Mouse (Mus musculus): ENCODE results near the gene Sema7a.

Gene Sema7a

GRCm38 (mm10) chr9:57985304-57985703 lies 45.4 kb downstream of the Sema7a start:
- DNase-seq = no peak

- DNase-seq = no peak
These were observed 46.4 kb downstream of the Sema7a start for GRCm38 (mm10) chr9:57986293-57986692.

- no peak for DNase-seq
These were observed 48.2 kb downstream of the Sema7a start for GRCm38 (mm10) chr9:57988098-57988497.

- no peak for DNase-seq
These were observed 49.4 kb downstream of the Sema7a start for GRCm38 (mm10) chr9:57989309-57989708.

GRCm38 (mm10) chr9:57990438-57991110 lies 50.7 kb downstream of the Sema7a start:
- DNase-seq = peak; percentile 54

- DNase-seq = no peak
These were observed 52.1 kb downstream of the Sema7a start for GRCm38 (mm10) chr9:57992060-57992459.

DNA sequence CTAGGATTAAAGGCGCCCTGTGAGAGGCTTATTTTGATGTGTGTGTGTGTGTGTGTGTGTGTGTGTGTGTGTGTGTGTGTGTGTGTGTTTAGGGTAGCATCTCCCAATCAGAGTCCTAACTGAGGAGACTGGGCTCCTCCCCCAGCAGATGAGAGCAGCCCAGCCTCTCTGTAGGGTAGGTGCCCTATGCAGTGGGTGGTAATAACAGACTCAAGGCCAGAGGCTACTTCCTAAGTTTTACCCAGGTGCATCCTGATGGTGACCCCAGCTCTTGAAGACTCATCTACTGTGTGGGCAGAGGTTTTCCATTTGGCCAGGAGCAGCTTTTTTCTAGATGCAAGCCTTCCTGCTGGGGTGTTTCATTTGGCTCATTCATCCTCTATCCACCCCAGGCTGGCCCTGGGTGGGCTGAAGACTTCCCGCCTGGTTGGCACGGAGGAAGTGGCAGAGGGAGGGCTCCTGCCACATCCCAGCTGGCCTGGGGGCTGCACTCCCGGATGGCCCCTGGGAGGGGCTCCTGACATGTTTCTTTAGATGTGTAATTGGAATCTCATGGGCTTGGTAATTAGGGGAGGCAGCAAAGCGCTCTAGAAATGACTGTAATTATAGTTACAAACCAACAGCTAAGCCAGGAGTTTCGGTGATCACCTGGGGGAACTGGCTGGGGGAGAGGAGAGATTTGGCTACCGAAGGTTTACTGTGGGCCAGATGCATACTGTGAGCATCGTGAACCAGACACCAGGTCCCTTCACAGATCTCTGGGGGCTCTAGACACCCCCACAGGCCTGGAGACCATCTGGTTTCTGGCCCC lies 53.1 kb downstream of the Sema7a start:
- DNase-seq = no peak

- DNase-seq = peak; percentile 57
These were observed 55.4 kb downstream of the Sema7a start for GRCm38 (mm10) chr9:57995282-57995681.

DNA sequence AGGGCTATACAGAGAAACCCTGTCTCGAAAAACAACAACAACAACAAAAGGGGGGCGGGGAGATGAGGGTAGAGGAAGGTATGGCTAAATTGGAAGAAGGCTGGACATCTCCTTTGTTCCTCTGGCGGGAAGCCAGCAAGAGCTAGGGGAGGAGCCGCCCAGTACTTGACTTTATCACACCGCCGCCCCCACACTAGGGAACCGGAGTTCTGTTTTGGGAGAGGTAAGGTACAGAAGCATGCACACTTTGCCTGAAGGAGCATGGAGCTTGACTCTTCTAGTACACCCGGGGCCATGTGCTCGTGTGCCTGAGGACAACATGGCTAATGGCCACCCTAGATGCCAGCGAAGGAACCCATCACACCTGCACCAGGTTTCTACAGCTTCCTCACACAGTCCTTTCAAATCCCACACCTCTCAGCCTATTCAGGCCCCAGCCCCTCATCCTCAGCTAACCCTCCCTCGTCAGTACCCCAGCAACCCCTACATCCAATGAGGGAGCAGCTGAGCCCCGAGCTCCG lies 57.7 kb downstream of the Sema7a start:
- peak; percentile 36 for DNase-seq

DNA sequence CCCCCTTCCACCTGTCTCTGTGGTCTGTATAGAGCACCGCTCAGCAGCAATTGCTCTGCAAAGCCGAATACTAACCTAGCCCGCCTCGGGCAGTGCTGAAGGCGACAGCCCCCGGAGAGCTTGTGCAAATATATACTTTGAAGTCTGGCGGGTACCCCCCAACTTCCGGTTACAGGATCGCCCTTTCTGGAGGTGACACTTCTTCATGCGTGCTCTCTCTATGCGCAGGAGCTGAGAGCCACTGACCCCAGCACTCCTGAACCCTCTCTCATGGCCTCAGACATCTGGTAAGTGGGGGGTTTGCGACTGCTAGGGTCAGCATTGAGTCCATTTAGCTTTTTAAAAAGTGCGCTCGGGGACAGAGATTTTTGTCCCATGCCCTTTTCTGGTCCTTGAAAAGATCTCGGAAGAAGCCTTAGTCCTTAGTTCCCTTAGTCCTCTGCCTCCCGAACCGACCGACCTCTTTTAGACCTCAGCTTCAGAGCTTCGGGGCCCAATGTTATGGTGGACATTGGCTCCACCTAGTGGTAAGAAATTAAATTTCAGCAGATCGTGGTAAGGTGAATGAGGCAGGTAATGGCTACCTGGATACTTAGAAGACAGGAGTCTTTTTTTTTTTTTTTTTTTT lies 58.2 kb downstream of the Sema7a start:
- DNase-seq = peak; percentile 71

DNA sequence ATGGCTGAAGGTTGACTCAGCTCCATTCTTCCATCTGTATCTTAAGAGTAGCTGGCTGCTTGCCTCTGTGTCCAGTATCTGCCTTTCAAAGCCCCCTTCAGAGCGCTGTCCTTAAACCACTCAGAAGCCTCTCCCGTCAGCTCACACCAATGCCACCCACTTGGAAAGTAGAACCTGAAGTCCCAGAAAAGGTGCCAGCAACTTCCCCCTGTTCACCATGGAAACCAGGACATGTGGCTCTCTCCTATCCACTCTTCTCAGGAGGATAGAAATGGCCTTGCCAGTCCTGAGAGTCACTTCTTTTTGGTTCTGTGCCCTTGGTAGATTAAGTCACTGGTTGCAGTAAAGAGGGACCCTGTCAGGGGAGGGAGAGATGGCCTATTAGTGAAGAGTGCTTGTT lies 58.8 kb downstream of the Sema7a start:
- no peak for DNase-seq

DNA sequence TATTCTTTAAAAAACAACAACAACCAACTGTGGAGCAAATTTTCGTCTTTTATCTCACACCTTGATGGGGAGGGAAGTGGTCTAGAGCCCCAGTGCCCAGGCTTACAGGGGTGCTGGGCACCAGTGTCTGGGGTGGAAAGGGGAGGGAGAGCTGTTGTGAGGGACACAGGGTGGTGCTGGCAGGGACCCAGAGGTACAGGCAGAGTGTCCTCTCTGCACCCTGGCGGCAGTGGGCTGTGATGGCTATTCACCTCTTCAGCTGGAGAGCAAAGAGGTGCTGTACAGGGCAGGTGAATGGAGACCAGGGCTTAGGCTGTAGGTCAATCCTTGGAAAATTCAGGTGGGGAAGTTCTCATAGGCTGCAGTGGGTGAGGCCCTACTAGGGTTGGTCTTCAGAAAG lies 59.8 kb downstream of the Sema7a start:
- no peak for DNase-seq

DNA sequence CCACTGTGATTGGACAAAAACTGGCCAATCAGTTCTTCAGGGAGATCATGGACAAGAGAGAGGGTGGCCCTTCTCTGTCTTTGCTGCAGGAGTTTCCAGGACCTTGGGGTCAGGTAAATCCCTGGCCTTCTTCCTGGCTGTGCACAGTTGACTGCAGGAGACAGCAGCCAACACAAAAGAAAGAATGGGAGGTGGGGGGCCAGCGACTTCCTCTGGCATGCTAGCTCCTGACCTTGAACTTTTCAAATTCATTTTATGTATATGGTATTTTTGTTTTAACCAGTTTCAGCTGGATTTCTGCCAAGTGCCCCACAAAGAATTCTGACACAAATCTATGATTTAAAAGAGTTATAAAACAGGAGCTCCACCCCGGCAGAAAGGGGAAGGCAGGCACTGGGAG lies 63.4 kb downstream of the Sema7a start:
- no peak for DNase-seq

GRCm38 (mm10) chr9:58005753-58006461 lies 66.0 kb downstream of the Sema7a start, which contains the start of gene Cyp11a1:
Gene Cyp11a1, plus strand, starts transcription at chr9:58006411.
- no peak for DNase-seq

DNA sequence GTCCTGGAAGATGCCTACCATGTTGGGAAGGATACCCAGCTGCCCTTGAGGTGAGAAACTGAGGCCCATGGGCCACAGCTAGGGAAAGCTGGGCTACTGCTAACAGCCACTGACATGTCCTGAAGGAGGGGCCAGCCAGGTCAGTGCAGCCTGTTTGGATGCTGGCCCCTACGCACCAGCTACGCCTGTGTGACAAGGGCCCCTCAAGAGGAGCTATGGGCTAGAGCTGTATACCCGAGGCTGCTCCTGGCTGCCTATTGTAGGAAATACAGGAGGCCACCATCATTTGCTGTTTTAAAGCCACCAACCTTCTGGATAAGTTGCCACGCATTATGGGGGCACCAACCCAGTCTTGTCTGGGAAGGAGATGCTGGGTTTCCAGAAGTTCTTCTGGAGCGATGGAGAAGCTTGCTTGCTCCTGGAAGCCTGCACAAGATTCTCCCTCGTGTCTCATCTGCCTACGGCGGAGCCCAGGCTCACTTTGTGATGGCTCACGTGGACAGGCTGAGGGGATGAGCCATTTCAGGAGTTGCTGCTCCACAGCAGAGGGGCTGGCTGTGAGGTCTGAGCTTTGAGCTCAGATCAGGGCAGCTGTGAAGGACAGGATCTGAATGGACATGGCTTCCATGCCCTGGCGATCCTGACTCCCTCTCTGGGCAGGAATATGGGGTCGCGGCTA lies 68.6 kb downstream of the Sema7a start:
- no peak for DNase-seq

- DNase-seq = peak; percentile 75
These were observed 69.1 kb downstream of the Sema7a start for GRCm38 (mm10) chr9:58009015-58009362.

- DNase-seq = no peak
These were observed 69.7 kb downstream of the Sema7a start for GRCm38 (mm10) chr9:58009588-58009987.

- no peak for DNase-seq
These were observed 71.1 kb downstream of the Sema7a start for GRCm38 (mm10) chr9:58011027-58011426.

GRCm38 (mm10) chr9:58011552-58011951 lies 71.6 kb downstream of the Sema7a start:
- no peak for DNase-seq

Data from lung, postnatal 10 days (tissue).